Mouse (Mus musculus) thymus, adult 18-20 months (tissue): Measurements from ENCODE around the gene Nrip2.
A peak's percentile ranks its signal among the peaks of the same experiment; 100 is the strongest.

ENCODE experiments used
- DNase-seq, 2 experiments: peaks; one replicate each; pipeline ENCODE4 v3.0.0; 2022; ENCODE audit warnings: mixed read lengths in 2 of 2

Nrip2 gene

GRCm38 (mm10) chr6:128399421-128400185, 507 bp downstream of the Nrip2 start:
- no peak for DNase-seq

DNA sequence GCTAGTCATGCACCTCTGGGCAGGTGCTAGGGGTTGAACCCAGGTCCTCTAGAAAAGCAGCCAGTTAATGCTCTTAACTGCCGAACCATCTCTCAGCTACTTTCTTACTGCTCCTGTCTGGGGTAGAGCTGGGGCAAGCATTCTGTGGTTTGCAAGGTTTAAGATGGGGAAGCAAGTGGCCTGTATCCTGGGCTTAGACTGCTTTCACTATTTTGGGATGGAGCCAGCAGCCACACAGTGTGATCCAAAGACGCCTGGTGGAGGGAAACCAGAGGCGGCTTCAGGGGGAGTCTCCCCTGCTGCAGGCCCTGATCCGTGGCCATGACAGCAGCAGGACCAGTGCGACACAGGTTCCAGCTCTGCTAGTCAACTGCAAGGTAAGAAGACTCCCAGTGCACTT, 5.6 kb downstream of the Nrip2 start:
- no peak for DNase-seq

GRCm38 (mm10) chr6:128408544-128409125, 9.5 kb downstream of the Nrip2 start:
- DNase-seq = no peak

DNA sequence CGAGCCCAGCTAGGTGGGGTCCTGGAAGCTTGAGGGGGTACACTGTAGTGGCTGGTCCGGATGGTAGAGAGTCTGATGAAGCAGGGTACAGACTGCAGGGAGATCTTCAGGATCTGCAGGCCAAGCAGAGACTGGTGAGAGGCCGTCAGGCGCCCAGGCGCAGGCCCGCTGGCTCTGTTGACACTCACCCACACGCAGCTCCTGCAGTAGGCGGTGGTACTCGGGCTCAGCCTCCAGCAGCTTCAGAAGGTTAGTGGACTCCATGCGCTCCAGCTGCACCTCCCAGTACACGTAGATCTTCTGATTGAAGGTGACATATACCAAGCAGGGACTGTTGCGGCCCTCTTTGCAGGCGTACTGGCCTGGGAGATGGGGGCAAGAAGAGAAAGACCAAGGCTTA, 11.2 kb downstream of the Nrip2 start:
- no peak for DNase-seq

DNA sequence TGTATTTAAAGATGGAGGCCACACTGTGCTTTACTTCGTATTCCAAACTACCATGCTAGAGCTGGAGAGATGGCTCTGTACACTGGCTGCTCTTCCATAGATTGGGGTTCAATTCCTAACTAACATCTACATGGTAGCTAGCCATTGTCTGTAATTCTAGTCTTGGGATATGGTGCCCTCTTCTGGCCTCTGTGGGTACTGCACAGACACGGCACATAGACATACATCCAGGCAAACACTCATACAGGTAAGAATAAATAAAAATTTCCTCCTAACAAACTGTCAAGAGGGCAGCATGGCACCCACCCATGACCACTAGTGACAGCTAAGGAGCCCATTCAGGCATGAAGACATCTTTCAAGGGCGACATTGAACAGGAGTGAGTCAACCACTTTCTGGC, 12.0 kb downstream of the Nrip2 start:
- DNase-seq = peak in 1 of 2 experiments; percentile 36

DNA sequence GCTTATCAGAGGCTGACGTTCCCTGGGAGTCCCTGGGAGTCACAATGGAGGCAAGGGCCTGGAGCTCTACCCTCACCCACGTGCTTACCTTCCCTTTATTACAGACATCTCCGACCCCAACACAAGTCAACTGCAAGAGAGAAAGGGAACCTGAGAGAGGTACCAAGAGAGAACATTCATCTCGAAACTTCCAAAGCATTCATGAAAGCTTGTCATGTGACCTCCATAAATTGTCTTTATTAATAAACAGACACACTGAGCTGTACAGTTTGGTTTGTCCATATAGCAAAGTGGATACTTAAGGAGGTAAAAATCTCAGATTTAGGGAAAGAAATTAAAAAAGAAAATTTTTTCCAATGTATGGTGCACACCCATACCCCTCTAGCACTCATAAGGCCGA, 17.1 kb downstream of the Nrip2 start:
- no peak for DNase-seq

DNA sequence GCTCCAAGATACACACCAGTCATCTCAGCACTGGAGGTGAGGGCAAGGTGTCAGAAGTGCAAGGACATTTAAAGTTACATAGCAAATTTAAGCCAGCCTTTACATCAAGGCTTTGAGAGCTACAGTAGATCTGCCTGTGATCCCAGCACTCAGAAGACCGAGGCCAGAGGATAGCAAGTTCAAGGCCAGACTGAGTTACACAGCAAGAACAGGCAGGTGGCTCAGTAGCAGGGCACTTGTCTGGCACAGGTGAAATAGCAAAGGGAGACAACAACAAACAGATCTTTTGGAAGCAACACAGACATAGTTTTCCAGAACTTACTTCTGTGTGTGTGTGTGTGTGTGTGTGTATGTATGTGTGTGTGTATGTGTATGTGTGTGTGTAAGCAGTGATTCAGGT, 19.0 kb downstream of the Nrip2 start:
- no peak for DNase-seq

DNA sequence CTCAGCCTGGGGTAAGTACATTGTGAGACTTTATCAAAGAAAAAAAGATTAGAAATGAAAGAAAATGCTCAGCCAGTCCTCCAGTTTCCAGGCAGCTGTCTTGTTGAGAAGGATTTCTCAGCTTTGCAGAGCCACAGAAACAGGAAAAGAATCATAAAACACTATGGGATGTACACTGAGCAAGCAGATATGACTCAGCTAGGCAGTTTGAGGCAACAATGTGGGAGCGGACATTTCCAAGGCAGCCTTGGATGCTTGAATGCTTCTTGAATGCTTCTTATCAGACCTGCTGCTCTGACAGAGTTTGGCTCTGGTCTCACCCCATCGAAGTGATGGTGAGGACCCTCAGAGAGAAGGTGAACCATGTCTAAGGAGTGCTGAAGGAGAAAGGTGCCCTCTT, 21.9 kb downstream of the Nrip2 start:
- DNase-seq = no peak

- no peak for DNase-seq
Measured at GRCm38 (mm10) chr6:128421480-128421879, 22.4 kb downstream of the Nrip2 start.

GRCm38 (mm10) chr6:128423496-128424268, 24.6 kb downstream of the Nrip2 start:
- no peak for DNase-seq

- peak; percentile 91 to 93 for DNase-seq
Measured at GRCm38 (mm10) chr6:128424269-128425019, 25.3 kb downstream of the Nrip2 start, which contains the start of gene Itfg2. Gene Itfg2, minus strand, starts transcription at chr6:128424931.

- DNase-seq = no peak
Measured at GRCm38 (mm10) chr6:128425046-128425445, 25.9 kb downstream of the Nrip2 start.

GRCm38 (mm10) chr6:128427571-128427970, 28.5 kb downstream of the Nrip2 start:
- DNase-seq = no peak

- DNase-seq = no peak
Measured at GRCm38 (mm10) chr6:128429300-128429699, 30.2 kb downstream of the Nrip2 start.

- DNase-seq = no peak
Measured at GRCm38 (mm10) chr6:128429826-128430225, 30.7 kb downstream of the Nrip2 start.

DNA sequence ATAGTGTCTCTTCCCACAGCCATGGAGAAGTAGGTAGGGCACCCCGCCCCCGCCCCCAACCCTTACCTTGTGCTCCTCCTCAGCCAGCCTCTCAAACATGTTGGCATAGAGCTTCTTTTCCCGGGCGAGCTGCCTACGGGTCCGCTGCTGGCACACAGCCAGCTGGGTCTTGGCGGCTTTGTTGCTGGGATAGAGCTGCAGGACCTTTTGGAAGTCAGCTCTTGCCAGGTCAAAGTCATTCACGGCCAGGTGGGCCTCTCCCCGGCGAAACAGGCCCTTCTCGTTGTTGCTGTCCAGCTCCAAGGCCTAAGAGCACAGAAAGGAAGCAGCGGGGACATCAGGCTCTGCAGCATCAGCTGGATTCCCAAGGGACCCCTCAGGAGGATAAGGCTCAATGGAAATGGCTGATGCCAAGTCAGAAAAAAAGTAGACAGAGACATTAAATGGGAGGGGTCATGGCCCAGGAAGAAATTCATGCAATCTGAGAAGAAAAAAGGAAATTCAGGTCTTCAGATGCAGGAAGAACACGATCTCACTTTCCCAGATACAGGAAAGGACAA, 33.3 kb downstream of the Nrip2 start:
- DNase-seq = no peak

DNA sequence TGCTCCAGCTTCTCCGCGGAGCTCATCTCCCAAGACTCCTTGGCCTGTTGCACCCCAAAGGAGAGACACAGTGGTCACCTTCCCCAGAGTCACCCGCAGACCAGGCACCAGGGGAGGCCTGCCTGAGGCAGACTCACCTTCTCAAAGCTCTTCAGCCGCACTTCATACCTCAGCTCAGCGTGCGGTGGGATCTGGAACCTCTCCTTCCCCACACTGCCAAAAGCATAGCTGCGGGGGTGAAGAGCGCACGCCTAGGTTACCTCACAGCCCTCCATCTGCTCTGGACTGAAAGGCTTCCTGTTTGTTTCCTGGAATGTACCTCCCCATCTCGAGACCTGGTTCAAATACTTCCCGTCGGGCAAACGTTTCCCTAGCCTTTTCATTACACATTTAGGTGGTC, 34.5 kb downstream of the Nrip2 start:
- no peak for DNase-seq

DNA sequence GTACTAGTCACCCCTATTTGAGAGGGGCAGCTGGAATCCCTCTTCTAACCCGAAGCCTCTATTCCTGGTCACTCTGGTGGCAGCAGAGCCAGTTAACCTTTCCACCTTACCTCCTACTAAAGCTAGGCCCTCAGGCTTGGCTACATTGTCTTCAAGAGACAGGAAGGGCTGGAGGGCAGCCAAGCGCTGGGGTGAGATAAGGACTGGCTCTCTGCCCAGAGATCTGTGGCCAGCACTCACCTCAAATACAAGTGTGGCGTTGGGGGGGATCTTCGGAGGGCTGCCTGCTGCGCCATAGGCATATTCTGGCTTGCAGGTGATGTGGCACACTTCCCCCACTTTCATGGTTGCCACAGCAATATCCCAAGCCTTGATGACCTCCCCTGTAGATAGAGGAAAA, 36.4 kb downstream of the Nrip2 start:
- DNase-seq = no peak

GRCm38 (mm10) chr6:128436356-128437005, 37.4 kb downstream of the Nrip2 start:
- DNase-seq = no peak

GRCm38 (mm10) chr6:128437288-128437687, 38.2 kb downstream of the Nrip2 start:
- no peak for DNase-seq

DNA sequence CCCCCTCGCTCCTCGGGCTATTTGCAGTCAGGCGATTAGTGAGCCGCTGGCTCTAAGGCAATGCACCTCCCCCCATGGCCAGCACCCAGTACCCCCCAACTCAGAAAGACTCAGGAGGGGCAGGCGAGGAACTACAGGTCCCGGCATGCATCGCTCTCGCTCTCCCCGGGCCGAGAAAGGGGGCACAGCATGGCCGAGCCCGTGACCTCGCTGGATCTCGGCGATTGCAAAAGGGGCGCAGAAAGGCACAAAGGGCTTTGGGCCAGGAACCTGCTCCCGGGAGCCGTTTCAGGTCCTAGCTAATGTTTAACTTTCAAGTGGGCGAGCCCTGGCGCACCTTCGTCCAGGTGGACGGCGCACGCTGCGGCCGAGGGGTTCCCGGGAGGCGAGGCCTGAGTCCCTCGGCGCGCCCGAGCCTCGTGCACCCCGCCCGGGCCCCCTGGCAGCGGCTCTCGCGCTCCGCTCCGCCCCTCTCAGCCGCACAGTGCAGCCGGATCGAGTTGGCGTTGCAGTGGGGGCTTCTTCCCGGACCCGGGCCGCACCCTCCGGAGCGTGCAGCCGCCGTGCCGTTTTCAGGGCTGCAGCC, 38.7 kb downstream of the Nrip2 start:
- DNase-seq = peak; percentile 61 to 62
